Mouse (Mus musculus) G1E (cell line): ENCODE measurements around the gene Mvp.

Experiments
- CTCF ChIP-seq: IDR thresholded peaks from 2 replicates; pipeline ENCODE4 v1.5.1; 2012; ENCODE audit warnings: low read depth, low read length, inconsistent platforms, mixed read lengths
- GATA1 ChIP-seq: IDR thresholded peaks from 2 replicates; pipeline ENCODE4 v1.6.1; 2012; ENCODE audit warnings: borderline replicate concordance, low read length, inconsistent platforms, mixed read lengths

DNA sequence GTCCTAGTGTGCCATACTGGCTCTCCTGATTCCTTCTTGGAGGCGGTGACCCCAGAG, 38.7 kb downstream of the Mvp start, which contains the start of gene Cdipt:
- TF ChIP-seq CTCF (no peak), GATA1 (no peak)
